Mouse (Mus musculus) brain, adult 2 months (tissue): ENCODE results near the gene Thbs4.

Experiments used
- DNase-seq: peaks from one replicate; pipeline ENCODE4 v3.0.0; 2011; ENCODE audit warnings: low read depth, low spot score

The Thbs4 gene

DNA sequence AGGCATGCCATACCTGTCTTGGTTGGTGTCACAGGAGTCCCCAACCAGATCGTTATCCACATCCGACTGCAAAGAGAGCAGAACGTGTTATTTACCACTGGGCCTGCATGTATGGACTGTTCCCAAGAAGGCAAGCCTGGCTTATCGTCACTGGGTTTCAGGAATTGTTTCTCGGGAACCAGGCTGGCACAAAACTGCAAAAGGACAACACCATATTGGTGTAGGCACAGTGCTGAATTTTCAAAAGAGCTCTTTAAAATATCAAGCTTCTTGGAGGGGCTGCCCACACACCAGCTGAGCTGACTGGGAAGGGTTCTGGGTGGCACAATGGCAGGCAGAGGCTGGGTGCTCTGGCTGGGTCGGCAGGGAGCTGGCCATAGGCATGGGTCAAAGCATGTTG is 34.1 kb downstream of the Thbs4 start:
- peak; percentile 81 for DNase-seq

DNA sequence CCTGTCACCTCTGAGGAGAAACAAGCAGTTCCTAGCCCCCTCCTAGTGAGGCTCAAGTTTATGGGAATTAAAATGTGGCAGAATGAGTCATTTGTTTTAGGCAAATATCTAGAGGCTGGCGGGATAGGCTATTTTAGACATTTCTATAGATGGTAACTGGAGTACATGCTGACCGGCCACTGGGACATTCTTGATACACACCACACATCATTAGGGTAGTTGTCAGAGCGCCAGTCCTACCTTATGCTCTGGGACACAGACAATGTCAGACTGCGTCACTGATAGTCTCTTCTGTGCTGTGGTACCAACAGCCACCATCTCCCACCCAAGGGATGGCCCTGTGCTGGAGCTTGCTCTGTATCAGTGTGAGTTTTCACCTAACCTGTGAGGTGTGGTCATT is 35.5 kb downstream of the Thbs4 start:
- DNase-seq = peak; percentile 45

DNA sequence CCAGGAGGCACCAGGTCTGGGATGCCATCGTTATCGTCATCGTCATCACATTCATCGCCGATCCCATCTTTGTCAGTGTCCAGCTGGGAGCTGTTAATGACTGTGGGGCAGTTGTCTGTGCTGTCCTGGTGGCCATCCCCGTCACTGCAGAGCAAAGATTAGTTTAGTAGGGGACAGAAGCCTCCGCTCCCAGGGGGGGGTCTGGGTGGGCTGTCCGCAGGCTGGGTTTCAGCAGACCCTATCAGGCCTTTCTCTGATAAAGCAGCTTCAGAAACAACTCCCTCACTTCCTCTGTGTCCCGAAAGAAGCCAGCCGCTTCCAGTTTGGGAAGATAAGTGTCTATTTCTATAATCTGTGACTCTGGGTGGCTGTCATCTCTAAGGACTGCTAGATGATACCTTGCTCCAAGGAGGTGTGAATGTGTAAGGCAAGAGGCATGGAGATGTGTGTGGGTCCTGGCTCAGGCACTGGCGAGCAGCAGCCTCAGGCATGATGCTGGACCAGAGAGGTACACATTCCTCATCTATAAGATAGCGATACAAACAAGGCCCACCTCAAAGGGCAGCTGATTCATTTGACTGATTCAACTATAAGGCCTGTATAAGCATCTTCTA is 36.5 kb downstream of the Thbs4 start:
- no peak for DNase-seq

DNA sequence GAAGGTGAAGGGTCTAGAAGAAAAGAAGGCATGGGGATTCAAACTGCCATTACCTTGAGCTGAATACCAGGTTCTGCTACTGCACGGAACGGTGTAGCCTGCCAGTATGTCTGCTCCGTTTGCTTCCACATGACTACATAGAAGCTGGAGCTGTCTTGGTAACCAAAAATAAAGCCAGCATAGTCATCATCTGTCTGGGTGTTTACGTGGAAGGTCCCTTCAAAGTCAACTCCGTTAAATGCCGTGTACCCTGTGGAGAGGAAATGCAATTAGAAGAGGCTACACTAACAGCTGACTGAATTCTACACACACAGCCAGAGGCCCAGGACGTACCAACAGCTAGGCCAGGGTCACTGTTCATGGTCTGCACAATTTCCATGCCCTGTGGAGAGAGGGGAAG is 39.6 kb downstream of the Thbs4 start:
- DNase-seq = peak; percentile 36

DNA sequence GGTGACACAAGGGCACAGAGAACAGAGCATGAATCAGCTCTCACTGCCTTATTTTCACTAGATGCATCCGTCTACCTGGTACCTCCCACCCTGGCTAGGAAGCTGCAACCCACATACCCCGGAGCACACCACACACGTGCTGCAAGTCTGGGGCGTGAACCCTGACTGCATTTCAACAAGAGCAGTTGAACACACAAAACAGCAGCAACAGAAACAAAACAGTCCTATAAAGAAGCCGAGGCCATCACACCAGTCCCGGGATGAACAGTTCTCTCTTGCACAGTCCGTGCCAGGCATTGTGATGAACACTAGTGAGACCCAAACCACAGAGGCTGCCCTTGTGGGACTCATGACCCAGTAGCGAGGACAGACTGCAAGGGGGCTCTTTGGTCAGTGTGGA is 40.9 kb downstream of the Thbs4 start:
- no peak for DNase-seq

DNA sequence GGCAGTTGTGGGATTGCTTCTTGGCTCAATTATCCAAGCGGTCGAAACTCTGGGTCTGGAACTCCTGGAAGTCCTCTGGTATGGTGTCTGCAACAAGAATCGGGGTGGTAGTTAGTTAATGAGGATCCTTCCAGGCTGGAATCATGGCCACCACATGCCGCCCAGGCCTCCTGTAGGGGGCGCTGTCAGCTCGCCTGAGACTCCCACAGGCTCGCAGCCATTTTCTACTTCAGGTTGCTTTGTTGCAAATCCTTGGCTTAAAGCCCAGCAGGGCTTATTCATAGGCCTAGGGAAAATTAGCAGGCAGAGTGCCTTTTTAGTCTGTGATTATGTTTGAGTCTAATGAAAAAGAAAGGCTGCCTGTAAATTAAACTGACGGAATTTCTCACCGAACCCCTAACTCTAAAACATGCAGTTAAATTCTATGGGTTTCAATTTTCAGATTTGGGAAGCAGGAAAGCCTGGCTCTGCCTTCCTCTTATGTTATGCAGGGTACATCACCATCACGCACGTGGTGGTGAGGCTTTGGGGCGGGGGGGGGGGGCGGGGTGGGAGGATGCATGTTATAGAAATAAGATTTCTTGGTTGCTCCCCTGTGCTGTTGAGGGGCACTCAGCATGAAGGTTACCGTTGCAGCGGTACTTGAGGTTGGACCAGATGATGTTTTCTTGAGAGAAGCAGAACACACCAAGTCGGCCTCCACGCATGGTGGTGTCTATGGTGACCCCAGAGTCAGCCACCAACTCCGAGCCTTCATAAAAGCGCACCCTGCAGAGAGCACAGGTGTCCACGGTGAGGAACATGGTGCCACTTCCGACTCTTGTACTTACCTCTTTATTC is 42.7 kb downstream of the Thbs4 start:
- DNase-seq = peak; percentile 98

DNA sequence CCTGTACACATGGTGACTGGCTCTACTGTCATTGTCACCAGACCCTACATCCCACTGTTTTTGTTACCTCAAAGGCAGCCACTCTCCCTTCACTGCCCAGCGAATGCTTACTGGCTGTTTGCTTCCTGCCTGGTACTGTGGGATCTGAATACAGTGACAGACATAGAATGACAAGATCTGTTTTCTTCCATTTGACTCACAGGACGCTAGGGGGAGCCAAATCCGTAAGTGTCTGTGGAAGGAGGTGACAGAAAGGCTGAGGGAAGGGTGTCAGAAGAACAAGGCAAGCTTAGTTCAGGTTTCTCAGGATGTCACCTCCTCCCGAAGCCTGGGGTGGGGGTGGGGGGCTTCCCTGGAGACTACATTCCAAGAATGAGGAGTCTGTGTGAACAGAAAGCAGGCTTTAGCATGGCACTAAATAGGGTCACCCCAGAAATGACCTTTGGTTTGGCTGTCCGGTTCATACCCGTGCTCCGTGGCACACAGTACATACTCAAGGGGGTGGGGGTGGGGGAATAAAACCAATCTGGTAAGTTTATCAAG is 43.6 kb downstream of the Thbs4 start:
- peak; percentile 93 for DNase-seq

DNA sequence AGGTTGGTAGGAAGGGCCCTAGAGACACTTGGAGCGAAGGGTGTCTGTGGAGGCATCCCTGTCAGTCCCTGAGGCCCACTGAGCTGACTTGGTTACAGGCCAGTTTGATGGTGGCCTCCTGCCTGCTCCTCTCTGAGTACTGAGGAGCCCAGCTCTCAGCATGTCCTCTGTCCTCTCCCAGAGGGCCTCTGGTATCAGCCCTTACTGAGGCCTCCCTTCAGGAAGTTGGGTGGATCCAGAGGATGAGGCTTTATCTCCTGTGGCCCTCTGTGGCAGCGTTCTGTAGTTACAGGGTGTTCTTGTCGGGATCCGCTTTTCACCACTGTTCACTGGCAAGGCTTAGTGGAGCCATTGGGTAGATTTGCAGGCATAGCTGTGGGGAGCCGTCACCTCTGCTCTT is 51.3 kb downstream of the Thbs4 start:
- DNase-seq = no peak

DNA sequence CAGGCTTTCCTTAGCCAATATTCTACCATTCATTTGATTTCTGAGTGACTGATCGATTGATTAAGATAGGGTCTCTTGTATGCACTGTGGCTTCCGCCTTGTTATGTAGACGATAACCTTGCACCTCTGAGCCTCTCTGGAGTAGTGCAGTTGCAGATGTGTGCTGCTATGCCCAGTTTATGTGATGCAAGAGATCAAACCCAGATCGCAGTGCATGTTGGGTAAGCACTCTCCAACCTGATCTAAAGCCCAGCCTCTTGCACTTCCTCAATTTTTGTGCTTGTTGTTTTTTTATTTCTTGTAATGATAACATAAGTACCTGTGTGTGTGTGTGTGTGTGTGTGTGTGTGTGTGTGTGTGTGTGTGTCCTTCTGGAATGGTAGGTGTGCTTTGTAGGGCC is 51.7 kb downstream of the Thbs4 start:
- no peak for DNase-seq

DNA sequence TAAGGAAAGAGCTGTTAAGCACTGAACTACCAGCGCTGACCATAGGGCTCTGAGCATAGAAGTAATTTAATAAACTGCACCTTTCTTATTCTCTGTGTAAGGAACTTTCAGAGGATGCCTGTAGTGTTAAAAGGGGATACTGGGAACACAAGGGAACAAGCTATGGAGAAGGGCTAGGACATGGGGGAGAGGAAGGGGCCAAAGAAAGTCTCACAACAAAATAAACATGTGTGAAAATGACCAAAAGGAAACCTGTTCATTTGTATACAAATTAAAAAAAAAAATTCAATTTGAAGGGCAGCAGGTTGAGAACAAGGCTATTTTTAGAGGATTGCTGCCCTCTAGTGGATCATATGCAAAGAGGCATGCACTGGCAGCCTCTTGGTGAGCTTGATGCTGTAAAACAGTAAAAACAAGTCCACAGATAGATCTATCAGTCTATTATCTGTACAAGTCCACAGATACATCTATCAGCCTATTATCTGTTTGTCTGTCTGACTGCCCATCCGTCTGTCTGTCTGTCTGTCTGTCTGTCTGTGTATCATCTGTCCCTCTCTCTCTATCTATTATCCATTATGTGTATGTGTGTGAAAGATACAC is 53.8 kb downstream of the Thbs4 start:
- peak; percentile 86 for DNase-seq

DNA sequence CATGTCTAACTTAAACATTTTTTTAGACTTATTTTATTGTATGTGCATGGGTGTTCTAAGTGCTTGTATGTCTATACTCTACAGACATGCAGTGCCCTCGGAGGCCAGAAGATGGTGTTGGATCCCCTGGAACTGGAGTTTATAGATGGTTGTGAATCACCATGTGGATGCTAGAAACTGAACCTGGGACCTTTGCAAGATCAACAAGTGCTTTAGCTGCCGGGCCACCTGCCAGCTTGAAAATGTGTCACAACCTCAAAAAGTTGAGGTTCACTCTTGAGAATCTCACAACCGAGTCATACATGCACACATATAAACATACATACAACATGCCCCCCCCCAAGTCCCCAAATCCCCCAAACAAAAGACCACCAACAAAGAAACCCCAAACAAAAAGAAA is 54.8 kb downstream of the Thbs4 start:
- no peak for DNase-seq

DNA sequence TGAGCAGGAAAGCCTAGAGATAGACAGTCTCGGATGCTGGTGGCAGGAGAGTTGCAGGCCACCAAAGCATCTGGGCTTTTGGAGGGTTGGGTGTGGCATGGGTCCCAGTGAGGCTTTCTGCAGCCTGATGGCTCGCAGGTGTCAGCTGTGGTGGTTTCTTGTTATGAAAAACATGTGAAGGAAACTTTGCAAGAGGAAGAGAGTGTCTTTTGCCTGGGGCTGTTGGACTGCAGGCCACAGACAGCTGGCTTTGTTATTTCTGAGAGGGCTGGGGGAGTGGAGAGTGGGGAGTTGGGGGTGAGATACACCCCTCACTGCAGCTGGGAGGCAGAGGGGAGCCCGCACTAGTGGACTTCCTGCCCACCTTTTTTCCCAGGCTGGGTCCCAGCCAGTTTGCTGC is 55.8 kb downstream of the Thbs4 start:
- no peak for DNase-seq

DNA sequence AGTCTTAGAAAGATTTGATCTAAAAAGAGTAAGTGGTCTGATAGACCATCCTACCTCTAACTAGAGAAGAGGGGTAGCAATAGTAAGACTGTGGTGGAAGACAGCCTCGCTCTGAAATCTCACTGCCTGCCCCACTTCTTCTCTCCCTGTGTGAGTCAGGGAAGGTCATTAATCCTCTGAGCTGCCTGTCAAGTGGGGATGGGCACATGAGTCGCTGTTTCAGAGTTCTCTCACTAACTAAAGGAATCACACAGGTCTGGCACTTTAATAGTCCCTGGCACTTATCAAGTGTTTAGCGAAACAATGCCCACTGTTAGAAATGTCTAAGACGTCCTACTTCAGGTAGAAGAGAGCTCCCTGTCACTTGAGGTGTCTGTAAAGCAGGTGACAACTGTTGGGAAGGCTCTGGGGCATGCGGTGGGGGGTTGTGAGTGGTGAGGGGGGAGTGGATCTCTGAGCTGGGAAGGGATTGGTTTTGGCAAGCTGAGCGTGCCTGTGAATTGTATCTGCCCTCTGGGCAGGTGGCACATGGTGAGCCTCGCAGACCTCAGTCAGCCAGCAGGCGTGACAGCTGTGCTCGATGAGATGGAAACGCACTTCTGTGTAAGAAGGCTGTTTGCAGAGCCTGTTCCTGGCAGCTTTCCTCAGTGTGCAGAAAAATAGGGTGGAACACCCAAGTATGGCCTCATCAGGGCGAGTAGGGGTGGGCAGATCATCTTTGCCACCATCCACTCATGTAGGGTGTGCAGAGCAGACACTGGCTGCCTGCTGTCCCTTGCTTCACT is 57.9 kb downstream of the Thbs4 start:
- peak; percentile 84 for DNase-seq

DNA sequence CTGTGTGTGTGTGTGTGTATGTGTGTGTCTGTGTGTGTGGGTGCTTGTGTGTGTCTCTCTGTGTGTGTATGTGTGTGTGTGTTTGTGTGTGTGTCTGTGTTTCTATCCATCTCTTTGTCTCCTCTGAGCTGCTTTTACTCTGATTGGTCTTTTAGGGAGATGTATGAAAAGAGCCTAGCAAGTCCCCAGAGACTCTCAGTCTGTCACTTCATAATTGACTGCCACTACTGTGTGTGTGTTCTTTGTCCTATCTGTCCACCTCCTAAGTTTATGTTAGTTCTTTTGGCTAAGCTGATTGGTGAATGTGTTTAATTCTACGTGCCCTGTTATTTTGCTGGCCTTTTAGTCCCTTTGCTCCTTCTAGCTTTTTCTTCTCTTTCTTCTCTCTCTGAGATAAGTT is 58.9 kb downstream of the Thbs4 start:
- DNase-seq = no peak

DNA sequence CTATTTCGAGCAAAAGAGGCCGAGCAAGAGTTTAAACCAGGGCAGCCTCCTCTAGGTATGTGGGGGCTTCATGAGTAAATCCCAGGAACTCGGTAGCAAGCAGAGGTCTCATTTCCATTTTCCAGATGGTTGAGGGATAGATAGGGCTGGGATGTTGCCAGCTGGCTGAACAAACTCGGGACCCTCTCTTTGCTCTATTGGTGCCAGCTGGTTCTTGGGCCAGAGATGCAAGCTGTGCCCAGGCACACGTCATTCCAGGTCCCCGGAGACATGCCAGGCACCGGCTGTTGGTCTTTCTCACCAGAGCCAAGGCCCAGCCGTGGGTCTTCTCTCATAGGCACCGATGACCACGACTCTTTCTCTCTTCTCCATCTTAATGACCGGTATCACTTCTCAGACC is 60.9 kb downstream of the Thbs4 start:
- DNase-seq = peak; percentile 59

DNA sequence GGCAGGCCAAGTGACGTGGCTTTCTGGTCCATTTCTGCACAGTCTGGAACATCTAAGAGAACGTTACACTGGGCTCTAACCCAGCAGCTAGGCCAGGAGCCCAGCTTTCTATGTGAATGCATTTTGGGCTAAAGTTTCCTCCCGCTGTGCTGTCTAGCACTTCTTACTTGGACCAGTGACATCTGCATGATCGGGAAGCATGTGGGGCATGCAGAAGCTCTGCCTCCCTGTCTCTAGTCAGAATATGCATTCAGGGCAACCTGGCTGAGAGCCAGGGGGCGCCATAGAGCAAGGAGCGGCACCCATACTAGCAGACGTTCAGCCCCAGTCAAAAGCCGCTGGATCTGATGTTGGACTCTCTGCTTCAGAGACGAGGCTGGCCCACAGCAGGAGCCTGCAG is 61.4 kb downstream of the Thbs4 start:
- DNase-seq = peak; percentile 63

DNA sequence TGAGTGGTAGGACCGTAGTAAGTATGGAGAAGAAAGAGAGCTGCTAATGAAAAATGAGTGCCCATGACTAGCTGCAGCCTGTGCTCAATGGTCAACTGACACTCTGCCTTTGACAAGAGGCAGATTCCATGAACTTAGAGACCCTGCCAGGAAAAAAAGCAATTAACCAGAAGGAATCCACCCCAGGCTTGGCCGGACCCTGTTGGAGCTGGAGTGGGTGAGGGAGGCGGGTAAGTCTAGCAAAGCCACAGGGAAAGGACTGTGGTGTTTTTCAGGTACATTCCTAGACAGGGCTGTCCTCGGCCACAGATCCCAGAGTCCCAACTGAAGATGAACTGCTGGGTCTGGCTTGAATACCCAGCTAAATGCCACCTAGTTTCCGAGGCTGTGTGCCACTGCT is 61.8 kb downstream of the Thbs4 start:
- no peak for DNase-seq

DNA sequence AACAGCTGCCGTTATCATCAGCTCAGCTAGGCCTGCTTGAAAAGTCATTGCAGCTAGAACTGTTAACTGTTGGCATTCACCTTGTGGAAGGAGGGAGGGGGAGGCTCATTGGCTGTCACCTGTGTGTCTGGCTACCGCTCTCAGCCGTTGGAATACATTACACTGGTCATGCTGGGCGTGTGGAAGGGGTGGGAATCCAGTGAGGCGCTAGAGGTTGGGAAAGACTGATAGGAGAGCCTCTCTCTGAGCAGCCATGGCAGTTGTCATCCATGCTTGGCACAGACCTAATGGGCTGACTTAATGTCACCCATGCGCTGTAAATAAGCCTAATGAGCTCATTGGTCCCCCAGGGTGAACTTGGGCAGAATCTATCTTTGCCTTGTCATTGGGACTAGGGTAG is 62.8 kb downstream of the Thbs4 start:
- DNase-seq = no peak

DNA sequence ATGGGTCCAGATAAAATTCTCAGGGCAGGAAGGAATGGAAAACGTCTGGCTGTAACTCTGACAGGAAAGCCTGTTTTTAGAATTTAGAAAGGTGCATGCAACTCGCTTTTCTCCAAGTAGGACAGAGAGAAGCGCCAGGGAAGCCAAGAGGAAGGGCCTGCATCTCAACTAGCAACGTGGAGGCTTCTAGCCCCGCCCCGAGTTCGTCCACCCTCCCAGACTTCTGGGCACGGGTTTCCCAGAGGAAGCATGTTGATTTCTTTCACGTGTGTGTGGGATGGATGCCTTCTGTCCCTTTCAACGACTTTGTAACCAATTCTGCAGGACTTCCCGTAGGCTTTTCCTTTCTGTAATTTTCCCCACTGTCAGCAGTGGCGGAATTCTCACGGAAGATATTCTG is 64.8 kb downstream of the Thbs4 start:
- peak; percentile 48 for DNase-seq

DNA sequence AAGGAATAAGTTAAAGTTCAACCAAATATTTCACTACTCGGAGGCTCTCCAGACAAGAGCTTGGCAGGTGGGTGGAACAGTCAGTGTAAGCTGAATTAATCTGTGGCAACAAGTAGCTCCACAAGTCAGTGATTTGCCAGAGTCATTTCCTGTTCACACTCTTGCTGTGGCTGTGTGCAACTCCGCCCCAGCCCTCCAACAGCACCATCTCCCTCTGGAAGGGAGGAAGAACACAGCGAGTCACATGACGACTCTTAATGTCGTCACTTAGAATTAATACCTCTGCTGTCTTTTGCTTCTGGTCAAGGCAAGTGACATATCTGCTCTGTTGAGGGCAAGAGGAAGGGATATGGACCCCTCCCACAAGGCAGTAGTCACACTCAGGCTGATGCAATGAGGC is 72.2 kb downstream of the Thbs4 start:
- no peak for DNase-seq

DNA sequence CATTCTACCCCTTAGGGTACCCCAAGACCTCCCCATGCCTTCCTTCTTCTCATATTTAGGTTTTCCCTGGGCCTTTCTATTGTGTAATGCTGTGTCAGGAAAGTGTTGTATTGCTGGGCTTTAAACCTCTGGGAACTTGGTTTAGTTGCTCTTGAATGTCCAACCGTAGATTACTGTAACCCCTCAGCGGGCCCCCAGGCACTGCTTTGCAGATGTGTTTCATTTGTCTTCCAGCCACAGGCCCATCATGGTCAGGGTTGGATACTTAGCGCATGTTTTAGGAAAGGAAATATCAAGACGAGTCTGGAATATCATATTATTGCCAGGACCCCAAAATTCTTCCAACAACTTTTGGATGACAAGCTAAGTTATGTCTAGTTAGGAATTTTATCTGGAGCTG is 73.6 kb downstream of the Thbs4 start:
- no peak for DNase-seq
